Mouse (Mus musculus) lung, embryonic 15.5 days (tissue): ENCODE results near the gene Olfr1457. TPM values are rescaled to one million over a fixed set of nuclear protein-coding genes. Genes with fewer than 3 reads are reported as not detected.

ENCODE experiments used
- ATAC-seq: fragments of 200-750 bp; cut with Nextera tagmentation; 2 replicates; pipeline ENCODE4 v1.8.0; 2017; ENCODE audit warnings: moderate number of reproducible peaks, borderline replicate concordance; ENCODE audit not compliant: low FRiP score, low TSS enrichment; ENCODE audit errors: extremely low read depth
- H3K27ac ChIP-seq: fragments of 300-500 bp; sonication (generic); 2 replicates; pipeline ENCODE4 v1.5.1; 2015; ENCODE audit warnings: moderate library complexity, mild to moderate bottlenecking, inconsistent platforms
- H3K27me3 ChIP-seq: fragments of 300-500 bp; sonication (generic); 2 replicates; pipeline ENCODE4 v1.6.1; 2015; ENCODE audit warnings: inconsistent platforms
- H3K36me3 ChIP-seq: fragments of 300-500 bp; sonication (generic); 2 replicates; pipeline ENCODE4 v1.6.1; 2015; ENCODE audit warnings: inconsistent platforms
- H3K4me1 ChIP-seq: fragments of 300-500 bp; sonication (generic); 2 replicates; pipeline ENCODE4 v1.6.1; 2015; ENCODE audit warnings: inconsistent platforms
- H3K4me2 ChIP-seq: fragments of 300-500 bp; sonication (generic); 2 replicates; pipeline ENCODE4 v1.6.1; 2015; ENCODE audit warnings: inconsistent platforms, mild to moderate bottlenecking, moderate library complexity
- H3K4me3 ChIP-seq: fragments of 300-500 bp; sonication (generic); 2 replicates; pipeline ENCODE4 v1.5.1; 2015; ENCODE audit warnings: mild to moderate bottlenecking, inconsistent platforms
- H3K9ac ChIP-seq: fragments of 300-500 bp; sonication (generic); 2 replicates; pipeline ENCODE4 v1.6.1; 2015; ENCODE audit warnings: inconsistent platforms
- H3K9me3 ChIP-seq: fragments of 300-500 bp; sonication (generic); 2 replicates; pipeline ENCODE4 v1.6.1; 2016; ENCODE audit warnings: inconsistent platforms
- WGBS: fragments of 180-500 bp; shearing (Covaris S2); methylation state at CpG from one replicate; pipeline ENCODE4 v1.1.7; 2015; 5-methylcytosine and 5-hydroxymethylcytosine counted together
- polyA plus RNA-seq: library from polyadenylated mRNA; unstranded; fragments of >200 nt; fragmentation: Nextera tagmentation; extraction: Ambion mirVana; gene quantifications from 2 replicates; pipeline ENCODE4 v1.2.1, GENCODE M21; 2015

Olfr1457 gene
- not detected in 2 replicates for polyA plus RNA-seq

DNA sequence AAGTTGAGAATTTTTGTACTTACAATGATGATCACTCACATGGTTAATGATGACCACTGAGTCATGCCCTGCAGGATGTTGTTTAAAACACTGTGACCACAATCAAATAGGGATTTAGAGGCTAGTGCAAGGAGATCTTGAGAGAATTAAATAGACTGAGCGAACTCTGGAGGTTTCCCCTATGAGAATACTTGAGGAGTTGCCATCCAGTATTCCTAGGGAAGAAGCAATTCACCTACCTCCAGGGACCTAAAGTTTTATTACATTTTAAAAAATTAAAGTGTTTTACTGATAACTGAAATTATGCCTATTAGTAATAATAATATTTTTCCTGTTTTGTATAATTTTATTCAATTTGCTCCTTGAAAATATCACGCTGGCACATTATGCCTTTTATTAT, at the start of gene Olfr1457:
Gene Olfr1457, minus strand, starts transcription at position 101 of the 400 bp plus-strand sequence.
- Histone ChIP-seq H3K4me2 (no peak within 1 kb of the TSS), H3K4me3 (no peak within 1 kb of the TSS), H3K4me1 (no peaks in the 10 kb centered on the region), H3K27me3 (no peaks in the 10 kb centered on the region), H3K36me3 (no peaks in the 10 kb centered on the region), H3K9ac (no peak within 1 kb of the TSS), H3K9me3 (no peaks in the 10 kb centered on the region), H3K27ac (no peak within 1 kb of the TSS)
- no peak for ATAC-seq
- WGBS = 54% methylated on average over 2 of the region's 2 CpGs

DNA sequence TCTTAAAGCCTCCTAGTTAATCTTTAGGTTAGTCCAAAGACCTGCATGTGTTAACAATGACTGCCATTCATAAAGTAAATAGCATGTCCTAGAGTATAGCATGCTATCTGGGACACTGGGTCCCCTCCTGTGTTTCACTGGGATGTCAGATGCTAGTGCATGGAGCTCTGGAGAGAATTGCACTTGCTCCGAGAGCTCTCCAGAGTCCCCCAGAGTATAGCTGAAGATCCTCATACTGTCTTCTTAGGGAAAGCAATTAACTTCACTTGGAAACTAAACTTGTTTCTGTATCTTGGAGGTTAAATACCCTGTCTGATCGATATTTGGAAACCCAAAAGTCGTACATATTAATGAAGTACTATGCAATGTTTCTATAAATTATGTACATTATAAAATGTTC, 9.0 kb upstream of the Olfr1457 start, which contains the start of gene Olfr1458:
Gene Olfr1458, minus strand, starts transcription at position 101 of the 400 bp plus-strand sequence.
- no peak within 1 kb of the TSS for H3K9ac ChIP-seq
- H3K4me2 ChIP-seq = no peak within 1 kb of the TSS
- H3K27me3 ChIP-seq = no peaks in the 10 kb centered on the region
- no peaks in the 10 kb centered on the region for H3K36me3 ChIP-seq
- H3K4me3 ChIP-seq = no peak within 1 kb of the TSS
- no peak within 1 kb of the TSS for H3K27ac ChIP-seq
- ATAC-seq = no peak
- H3K9me3 ChIP-seq = no peaks in the 10 kb centered on the region
- H3K4me1 ChIP-seq = no peaks in the 10 kb centered on the region
- 74% methylated on average over 3 of the region's 3 CpGs for WGBS

DNA sequence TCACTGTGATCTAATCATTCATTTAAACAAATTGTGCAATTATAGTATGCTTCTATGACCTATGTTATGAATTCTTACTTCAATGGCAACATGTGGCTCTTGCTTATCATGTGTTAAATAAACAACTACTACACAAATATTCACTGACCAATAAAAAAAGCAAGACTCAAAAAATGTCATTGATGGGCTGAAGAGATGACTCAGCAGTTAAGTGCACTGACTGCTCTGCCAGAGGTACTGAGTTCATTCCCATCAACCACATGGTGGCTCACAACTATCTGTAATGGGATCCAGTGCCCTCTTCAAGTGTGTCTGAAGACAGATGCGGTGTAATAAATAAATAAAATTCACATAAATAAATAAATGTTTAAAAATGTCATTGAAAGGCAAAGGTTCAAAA, 3.8 kb downstream of the Olfr1457 start:
- WGBS = 80% methylated on average over 1 of the region's 1 CpGs
- no peak overlapping the region for H3K27ac ChIP-seq
- ATAC-seq = no peak
- no peak overlapping the region for H3K9ac ChIP-seq
- H3K4me1 ChIP-seq = no peaks in the 10 kb centered on the region
- no peaks in the 10 kb centered on the region for H3K9me3 ChIP-seq
- no peaks in the 10 kb centered on the region for H3K27me3 ChIP-seq
- no peak overlapping the region for H3K4me3 ChIP-seq
- no peaks in the 10 kb centered on the region for H3K36me3 ChIP-seq
- H3K4me2 ChIP-seq = no peak overlapping the region

DNA sequence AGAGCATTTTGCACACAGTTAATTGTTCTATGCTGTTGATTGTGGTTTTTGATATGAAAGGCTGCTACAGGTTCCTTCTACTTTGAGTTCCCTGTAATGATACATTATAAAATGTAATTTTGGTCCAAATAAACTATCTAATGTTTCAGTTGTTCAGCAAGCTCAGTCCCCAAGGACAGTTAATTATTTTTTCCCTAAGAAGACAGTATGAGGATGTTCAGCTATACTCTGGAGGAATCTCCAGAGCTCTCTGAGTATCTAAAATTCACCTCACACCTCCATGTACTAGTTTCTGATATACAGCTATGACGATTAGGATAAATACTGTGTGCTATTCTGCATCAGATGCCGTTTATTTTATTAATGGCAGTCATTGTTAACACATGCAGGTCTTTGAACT, 37.4 kb downstream of the Olfr1457 start, which contains the start of gene Olfr1454:
Gene Olfr1454, plus strand, starts transcription at position 301 of the 400 bp plus-strand sequence.
- no peaks in the 10 kb centered on the region for H3K36me3 ChIP-seq
- H3K27ac ChIP-seq = no peak within 1 kb of the TSS
- H3K27me3 ChIP-seq = no peaks in the 10 kb centered on the region
- no peak for ATAC-seq
- no peak within 1 kb of the TSS for H3K4me2 ChIP-seq
- H3K9ac ChIP-seq = no peak within 1 kb of the TSS
- no peaks in the 10 kb centered on the region; the same call in 1 of the 2 replicates for H3K9me3 ChIP-seq
- H3K4me1 ChIP-seq = no peaks in the 10 kb centered on the region
- WGBS = 63% methylated on average over 2 of the region's 2 CpGs
- H3K4me3 ChIP-seq = no peak within 1 kb of the TSS

Other genes starting within 250 kb of the Olfr1457 start
- not detected in 2 replicates for gene Olfr1444, start 240.6 kb downstream of the Olfr1457 start, polyA plus RNA-seq
- gene Olfr1445, start 214.0 kb downstream of the Olfr1457 start, polyA plus RNA-seq = not detected in 2 replicates
- not detected in 2 replicates for gene Olfr1446, start 204.4 kb downstream of the Olfr1457 start, polyA plus RNA-seq
- gene Olfr1447, start 194.1 kb downstream of the Olfr1457 start, polyA plus RNA-seq = not detected in 2 replicates
- gene Olfr1448, start 173.5 kb downstream of the Olfr1457 start, polyA plus RNA-seq = not detected in 2 replicates
- gene Olfr1449, start 167.1 kb downstream of the Olfr1457 start, polyA plus RNA-seq = not detected in 2 replicates
- gene Olfr1450, start 147.6 kb downstream of the Olfr1457 start, polyA plus RNA-seq = not detected in 2 replicates
- not detected in 2 replicates for gene Olfr1451, start 102.9 kb downstream of the Olfr1457 start, polyA plus RNA-seq
- gene Olfr1453, start 69.6 kb downstream of the Olfr1457 start, polyA plus RNA-seq = not detected in 2 replicates
- not detected in 2 replicates for gene Olfr1454, start 37.3 kb downstream of the Olfr1457 start, polyA plus RNA-seq
- not detected in 2 replicates for gene Olfr1458, start 8.9 kb upstream of the Olfr1457 start, polyA plus RNA-seq
- gene Olfr1459, start 51.7 kb upstream of the Olfr1457 start, polyA plus RNA-seq = not detected in 2 replicates
- gene Olfr1461, start 65.1 kb upstream of the Olfr1457 start, polyA plus RNA-seq = not detected in 2 replicates
- gene Olfr1462, start 87.8 kb upstream of the Olfr1457 start, polyA plus RNA-seq = not detected in 2 replicates
- not detected in 2 replicates for gene Olfr1463, start 133.4 kb upstream of the Olfr1457 start, polyA plus RNA-seq
- not detected in 2 replicates for gene Olfr1465, start 217.7 kb upstream of the Olfr1457 start, polyA plus RNA-seq
- gene Olfr1466, start 241.0 kb upstream of the Olfr1457 start, polyA plus RNA-seq = not detected in 2 replicates